Mouse (Mus musculus): ENCODE results near the gene Magi2.

DNA sequence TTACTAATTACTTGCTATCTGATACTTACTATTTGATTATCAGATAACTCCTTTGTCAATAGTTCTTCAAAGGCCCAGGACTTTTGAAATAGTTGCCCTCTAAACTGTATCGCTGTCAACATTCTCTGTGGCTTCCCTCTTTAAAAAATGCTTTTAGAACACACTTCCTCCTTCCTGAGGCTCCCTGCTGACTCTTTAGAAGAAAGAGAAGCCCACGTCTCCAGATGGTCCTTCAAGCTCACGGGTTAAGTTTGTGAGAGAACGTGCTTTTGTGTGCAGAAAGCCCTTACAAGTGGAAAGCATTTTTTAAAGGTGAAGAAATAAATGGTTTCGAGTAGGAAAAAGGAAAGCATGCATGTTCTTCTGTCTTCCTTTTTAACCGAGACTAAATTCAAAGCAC lies 1267.2 kb downstream of the Magi2 start:
- no peak for TF ChIP-seq POLR2A (IDR thresholded peaks at IDR 0.05; ENCODE audit: low read depth, low read length)
- no peak for TF ChIP-seq CTCF (IDR thresholded peaks at IDR 0.05; ENCODE audit: extremely low read depth, insufficient read length, insufficient replicate concordance, low read depth, low read length)
